Mouse (Mus musculus) ES-E14 (cell line): ENCODE results near the gene Gbp8. TPM values are rescaled to one million over a fixed set of nuclear protein-coding genes. Genes with fewer than 3 reads are reported as not detected.
"Not testable (repeated sequence)": the region's sequence is repeated elsewhere in the genome, so short reads cannot be mapped to it uniquely, and the experiment has no call there.

Experiments used
- DNase-seq: peaks from one replicate; pipeline ENCODE4 v3.0.0-alpha.2; 2013; ENCODE audit warnings: low read depth, low spot score
- H3K27ac ChIP-seq: 2 replicates; pipeline ENCODE4 v1.5.1; 2012; ENCODE audit warnings: low read depth, mild to moderate bottlenecking, low read length, moderate library complexity, mixed read lengths; ENCODE audit not compliant: poor library complexity, insufficient read depth, severe bottlenecking
- H3K36me3 ChIP-seq: 2 replicates; pipeline ENCODE4 v1.6.1; 2012; ENCODE audit warnings: mild to moderate bottlenecking, low read length, moderate library complexity, mixed read lengths; ENCODE audit not compliant: control insufficient read depth, poor library complexity, insufficient read depth, severe bottlenecking
- H3K4me1 ChIP-seq, 2 experiments: fragments of 150-350 bp in 1 of 2; sonication (generic) in 1 of 2; 2 replicates each; pipeline ENCODE4 v1.6.1; 2012; ENCODE audit warnings: low read length in 2 of 2, mild to moderate bottlenecking in 1 of 2, mixed read lengths in 1 of 2; ENCODE audit not compliant: control insufficient read depth in 2 of 2, insufficient read depth in 2 of 2, poor library complexity in 1 of 2
- H3K4me3 ChIP-seq, 2 experiments: fragments of 150-350 bp in 1 of 2; sonication (generic) in 1 of 2; 2 replicates each; pipeline ENCODE4 v1.5.1; 2012; ENCODE audit warnings: low read length in 2 of 2, low read depth in 1 of 2, mild to moderate bottlenecking in 1 of 2, mixed read lengths in 1 of 2; ENCODE audit not compliant: insufficient read depth in 1 of 2, poor library complexity in 1 of 2, severe bottlenecking in 1 of 2
- H3K9ac ChIP-seq: 2 replicates; pipeline ENCODE4 v1.6.1; 2012; ENCODE audit warnings: low read depth, mild to moderate bottlenecking, low read length, mixed read lengths; ENCODE audit not compliant: poor library complexity, insufficient read depth, severe bottlenecking
- H3K9me3 ChIP-seq: fragments of 150-350 bp; sonication (generic); 2 replicates; pipeline ENCODE4 v1.6.1; 2012; ENCODE audit warnings: low read depth, mild to moderate bottlenecking, low read length; ENCODE audit not compliant: control insufficient read depth, insufficient read depth
- CHD2 ChIP-seq: IDR thresholded peaks from 2 replicates; pipeline ENCODE4 v1.6.1; 2014; ENCODE audit warnings: mild to moderate bottlenecking, low read depth, low read length, inconsistent platforms
- HCFC1 ChIP-seq: IDR thresholded peaks from 2 replicates; pipeline ENCODE4 v1.6.1; 2012; ENCODE audit warnings: low read length, inconsistent platforms, borderline replicate concordance; ENCODE audit not compliant: insufficient read depth
- MAFK ChIP-seq: IDR thresholded peaks from 2 replicates; pipeline ENCODE4 v1.6.1; 2014; ENCODE audit warnings: mild to moderate bottlenecking, low read depth, low read length, inconsistent platforms; ENCODE audit not compliant: insufficient read depth
- ZC3H11A ChIP-seq: IDR thresholded peaks from 2 replicates; pipeline ENCODE4 v1.6.1; 2012; ENCODE audit warnings: low read depth, mild to moderate bottlenecking, inconsistent platforms, low read length, borderline replicate concordance
- ZNF384 ChIP-seq: IDR thresholded peaks from 2 replicates; pipeline ENCODE4 v1.6.1; 2012; ENCODE audit warnings: low read depth, low read length, inconsistent platforms
- in situ Hi-C, 2 experiments: fragments of 600-800 bp; cut with MboI; formaldehyde crosslinking; loops; one replicate each; pipeline ENCODE4 v1.15.1; 2025; ENCODE audit warnings: low sequenced_read_pairs in 2 of 2, inconsistent platforms in 1 of 2; ENCODE audit not compliant: unreplicated experiment in 2 of 2
- total RNA-seq: library from RNA; depleted of rRNA; stranded (reverse); fragments of 300-350 nt; gene quantifications from 2 replicates; pipeline ENCODE4 v1.2.3, GENCODE M21; 2012; rRNA removed

Gbp8 gene
- total RNA-seq: 0.16 and 0.22 TPM in 2 replicates

DNA sequence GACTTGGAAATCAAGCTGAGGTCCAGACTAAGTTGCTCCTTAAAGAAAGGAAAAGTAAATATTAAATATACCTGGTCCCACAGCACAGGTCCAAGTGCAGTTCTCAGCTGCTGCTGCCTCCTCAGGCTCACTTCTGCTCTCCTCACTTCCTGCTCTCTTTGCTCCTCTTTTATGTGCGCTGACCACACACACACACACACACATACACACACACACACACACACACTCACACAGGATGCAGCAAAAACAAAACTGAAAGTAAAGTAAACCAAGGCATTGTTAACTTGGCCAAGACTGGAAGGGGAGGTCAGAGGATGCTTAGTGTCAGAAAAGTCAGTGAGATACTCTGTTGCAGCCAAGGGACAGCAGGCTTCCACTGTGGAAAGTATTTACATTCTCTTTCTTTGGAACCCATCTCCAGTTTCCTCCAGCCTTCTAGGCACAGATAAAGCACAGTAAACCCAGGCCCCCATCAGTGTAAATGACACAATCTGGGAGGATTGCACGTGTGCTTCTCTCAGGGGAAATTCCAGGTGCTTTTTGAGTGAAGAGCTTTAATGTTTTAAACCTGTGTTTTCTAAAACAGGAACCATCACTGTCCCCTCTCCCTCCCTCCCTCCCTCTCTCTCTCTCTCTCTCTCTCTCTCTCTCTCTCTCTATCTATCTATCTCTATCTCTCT is at the start of gene Gbp8, which contains the start of the genes Gbp9 and Gbp4:
TSS of gene Gbp8 (minus strand) at position 132 of the 680 bp plus-strand sequence.
TSS of gene Gbp9 (minus strand) at position 131 of the 680 bp plus-strand sequence.
TSS of gene Gbp4 (minus strand) at position 178 of the 680 bp plus-strand sequence.
- H3K4me1 ChIP-seq, in situ Hi-C loops, H3K4me3 ChIP-seq, H3K36me3 ChIP-seq, H3K9me3 ChIP-seq, H3K9ac ChIP-seq, DNase-seq: not testable (repeated sequence)
- peak within 1 kb of the TSS; percentile 45; the same call in 1 of the 2 replicates for H3K27ac ChIP-seq

DNA sequence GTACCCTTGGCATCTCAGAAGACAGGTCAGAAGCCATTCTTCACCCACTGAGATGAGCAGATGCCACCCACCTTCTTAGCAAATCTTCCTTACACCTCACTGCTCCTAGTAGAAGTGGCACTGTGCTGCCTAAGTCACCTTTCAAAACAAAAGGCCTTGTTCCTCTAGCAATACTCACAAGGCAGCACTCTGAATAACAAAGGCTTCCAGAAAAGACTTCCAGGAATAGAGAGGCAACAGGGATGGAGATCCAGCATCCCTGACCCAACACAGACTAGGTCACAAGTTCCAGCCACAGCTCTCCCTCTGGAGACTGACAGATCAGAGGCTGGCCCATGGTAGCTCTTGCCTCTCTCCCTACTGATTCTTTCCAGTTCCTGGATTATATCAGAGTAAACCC is 42.1 kb upstream of the Gbp8 start:
- Histone ChIP-seq H3K4me3 (no peak overlapping the region), H3K27ac (no peak overlapping the region), H3K36me3 (no peaks in the 10 kb centered on the region), H3K4me1 (peaks cover 1 to 4% of the 10 kb centered on the region in 2 experiments; a peak in 3 of 4 replicates), H3K9me3 (no peaks in the 10 kb centered on the region), H3K9ac (no peak overlapping the region)
- DNase-seq: peak; percentile 27
- in situ Hi-C loops: no loop called here
- TF ChIP-seq ZC3H11A (no peak), HCFC1 (no peak), ZNF384 (no peak)

DNA sequence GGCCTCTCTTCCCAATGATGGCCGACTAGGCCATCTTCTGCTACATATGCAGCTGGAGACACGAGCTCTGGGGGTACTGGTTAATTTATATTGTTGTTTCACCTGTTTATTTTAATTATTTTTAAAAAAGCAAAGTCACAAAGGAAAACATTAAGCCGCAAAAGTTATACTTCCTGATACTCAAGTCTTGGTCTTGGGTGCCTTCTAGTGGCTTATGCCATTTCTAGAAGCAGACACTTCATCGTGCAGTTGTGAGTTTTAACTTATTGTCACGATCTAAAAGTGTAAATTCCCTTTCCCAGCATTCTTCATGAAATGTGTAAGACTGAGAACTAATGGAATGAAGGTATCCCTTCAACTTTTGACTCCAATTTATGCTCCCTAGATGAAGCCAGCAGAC is 17.2 kb upstream of the Gbp8 start:
- no peak for DNase-seq
- Histone ChIP-seq H3K4me1 (no peaks in the 10 kb centered on the region), H3K9me3 (no peaks in the 10 kb centered on the region), H3K9ac (no peak overlapping the region), H3K27ac (no peak overlapping the region), H3K36me3 (no peaks in the 10 kb centered on the region), H3K4me3 (no peak overlapping the region)
- in situ Hi-C loops: no loop called here
- TF ChIP-seq HCFC1 (no peak), ZNF384 (no peak), ZC3H11A (no peak), CHD2 (no peak), MAFK (no peak)

DNA sequence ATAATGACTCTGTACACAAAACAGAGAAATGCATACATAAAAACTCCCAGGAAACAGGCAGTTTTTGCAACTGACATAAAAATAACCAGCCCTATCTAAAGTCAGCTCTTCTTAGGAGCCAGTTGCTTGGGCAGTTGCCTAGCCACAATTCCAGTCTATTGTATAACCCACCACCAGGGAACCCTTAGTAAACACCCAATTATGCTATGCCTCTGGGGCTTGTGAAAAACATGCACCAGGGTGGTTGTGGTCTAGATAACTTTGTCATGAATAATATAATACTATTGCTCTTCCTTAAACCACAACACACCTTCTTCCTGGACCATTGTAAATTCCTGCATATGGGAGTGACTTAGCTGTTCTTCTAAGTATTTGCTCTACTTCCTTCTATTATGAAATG is 14.7 kb upstream of the Gbp8 start:
- Histone ChIP-seq H3K9me3 (no peaks in the 10 kb centered on the region), H3K4me3 (no peak overlapping the region), H3K27ac (no peak overlapping the region), H3K9ac (no peak overlapping the region), H3K4me1 (no peaks in the 10 kb centered on the region), H3K36me3 (no peaks in the 10 kb centered on the region)
- in situ Hi-C loops: no loop called here
- DNase-seq: no peak
- TF ChIP-seq HCFC1 (no peak), ZNF384 (no peak), MAFK (no peak), CHD2 (no peak), ZC3H11A (no peak)

DNA sequence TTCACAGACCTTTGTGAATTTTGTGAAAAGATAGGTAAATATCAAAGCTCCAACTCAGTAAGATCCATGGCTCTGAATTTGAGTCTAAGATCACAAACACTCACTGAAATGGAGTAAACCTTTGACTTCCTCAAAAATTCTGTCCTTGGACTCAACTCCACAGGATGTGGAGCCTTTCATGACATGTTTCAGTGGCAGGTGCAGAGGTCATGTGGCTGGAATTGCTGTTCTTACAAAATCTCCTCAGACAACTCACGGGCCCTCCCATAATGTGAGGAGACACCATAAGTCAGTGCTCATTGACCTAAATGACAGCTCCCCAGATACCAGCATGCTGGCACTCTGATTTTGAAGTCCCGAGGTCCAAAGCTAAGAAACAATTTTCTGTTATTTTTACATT is 8.7 kb upstream of the Gbp8 start:
- H3K27ac ChIP-seq, in situ Hi-C loops, H3K9me3 ChIP-seq, DNase-seq, H3K36me3 ChIP-seq, H3K4me3 ChIP-seq, H3K9ac ChIP-seq: not testable (repeated sequence)
- peaks cover 0 to 11% of the 10 kb centered on the region in 2 experiments; a peak in 2 of 4 replicates for H3K4me1 ChIP-seq
